Mouse (Mus musculus): ENCODE results near the gene Trp53i11. TPM values are rescaled to one million over a fixed set of nuclear protein-coding genes. Genes with fewer than 3 reads are reported as not detected.

The Trp53i11 gene
- polyA plus RNA-seq, 1 experiment, result 31.2 TPM

DNA sequence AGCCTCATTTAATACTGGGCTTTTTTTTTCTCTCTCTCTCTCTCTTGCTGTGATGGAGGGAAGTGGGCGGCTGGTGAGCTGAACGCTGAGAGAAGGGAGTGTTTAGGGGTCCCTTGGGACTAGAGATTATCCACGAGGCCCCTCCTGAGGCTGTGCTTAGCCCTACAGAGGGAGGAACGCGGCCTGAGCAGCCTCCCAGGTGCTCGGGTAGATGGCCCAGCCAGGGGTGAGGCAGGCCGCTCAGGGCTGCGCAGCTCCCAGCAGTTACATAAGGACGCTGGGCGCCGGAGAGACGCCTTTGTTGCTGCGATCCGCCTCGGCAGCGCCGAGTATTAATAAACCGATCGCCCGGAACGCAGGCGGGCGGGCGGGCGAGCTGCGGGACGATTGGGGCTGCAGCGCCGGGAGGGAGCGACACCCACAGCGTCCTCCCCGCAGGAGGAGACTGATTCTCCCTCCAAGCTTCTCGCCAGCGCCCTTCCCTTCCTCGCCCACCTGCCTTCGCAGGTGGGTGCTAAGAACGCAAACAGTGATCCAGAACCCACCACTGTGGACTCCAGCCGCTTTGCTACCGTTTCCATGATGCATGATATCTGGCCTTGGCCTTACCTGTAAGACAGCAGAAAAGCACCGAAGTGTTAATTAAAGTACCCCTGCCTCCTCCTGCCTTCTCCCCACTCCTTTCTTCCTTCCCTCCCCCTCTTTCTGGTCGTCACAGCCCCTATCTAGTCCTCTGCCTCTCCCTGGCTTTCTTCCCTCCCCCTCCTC, 7.1 kb upstream of the Trp53i11 start:
- Histone ChIP-seq H3K4me3 (ENCODE audit: low read depth, low read length) (peak overlapping the region; percentile 61), H3K4me1 (ENCODE audit: control insufficient read depth, insufficient read depth, low read length) (peaks cover 6% of the 10 kb centered on the region), H3K36me3 (ENCODE audit: control insufficient read depth, insufficient read depth, low read length, poor library complexity, severe bottlenecking) (no peaks in the 10 kb centered on the region), H3K9me3 (replicated peaks; ENCODE audit: control insufficient read depth, insufficient read depth, low read length, poor library complexity, severe bottlenecking) (no peaks in the 10 kb centered on the region), H3K27me3 (ENCODE audit: control insufficient read depth, insufficient read depth, low read length, poor library complexity, severe bottlenecking) (no peaks in the 10 kb centered on the region), H3K27ac (ENCODE audit: insufficient read depth, low read length) (peak overlapping the region; percentile 46), H3K9ac (ENCODE audit: low read depth, poor library complexity, severe bottlenecking) (peak overlapping the region; percentile 50)
- TF ChIP-seq CTCF (IDR thresholded peaks at IDR 0.05; ENCODE audit: low read depth, low read length) (no peak), POLR2A (IDR thresholded peaks at IDR 0.05; ENCODE audit: insufficient read depth, low read length) (no peak), EP300 (IDR thresholded peaks at IDR 0.05; ENCODE audit: insufficient read depth, low read depth, low read length) (no peak)

DNA sequence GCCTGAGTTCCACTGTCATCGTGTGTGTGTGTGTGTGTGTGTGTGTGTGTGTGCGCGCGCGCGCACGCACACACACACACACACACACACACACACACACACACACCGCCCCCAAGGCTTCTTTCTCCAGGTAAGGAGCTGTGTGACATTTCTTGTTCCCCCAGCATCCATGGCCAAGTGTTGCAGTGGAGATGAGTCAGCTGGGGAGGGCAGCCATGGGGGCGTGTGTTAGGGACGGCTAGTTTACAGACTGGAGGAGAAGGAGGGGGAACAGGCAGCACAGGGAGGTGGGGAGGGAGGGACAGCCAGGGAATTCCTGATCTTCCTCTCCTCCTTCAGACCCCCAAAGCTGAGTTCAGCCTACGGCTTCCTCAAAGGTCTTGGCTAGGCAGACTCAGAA, 4.5 kb upstream of the Trp53i11 start:
- TF ChIP-seq POLR2A (IDR thresholded peaks at IDR 0.05; ENCODE audit: insufficient read depth, low read length) (no peak), EP300 (IDR thresholded peaks at IDR 0.05; ENCODE audit: insufficient read depth, low read depth, low read length) (no peak), CTCF (IDR thresholded peaks at IDR 0.05; ENCODE audit: low read depth, low read length) (no peak)
- H3K4me3 ChIP-seq (ENCODE audit: low read depth, low read length), result no peak overlapping the region
- H3K27ac ChIP-seq (ENCODE audit: insufficient read depth, low read length), result no peak overlapping the region
- no peaks in the 10 kb centered on the region for H3K36me3 ChIP-seq (ENCODE audit: control insufficient read depth, insufficient read depth, low read length, poor library complexity, severe bottlenecking)
- H3K9me3 ChIP-seq (replicated peaks; ENCODE audit: control insufficient read depth, insufficient read depth, low read length, poor library complexity, severe bottlenecking), result no peaks in the 10 kb centered on the region
- H3K27me3 ChIP-seq (ENCODE audit: control insufficient read depth, insufficient read depth, low read length, poor library complexity, severe bottlenecking), result no peaks in the 10 kb centered on the region
- peaks cover 4% of the 10 kb centered on the region for H3K4me1 ChIP-seq (ENCODE audit: control insufficient read depth, insufficient read depth, low read length)
- H3K9ac ChIP-seq (ENCODE audit: low read depth, poor library complexity, severe bottlenecking), result no peak overlapping the region

DNA sequence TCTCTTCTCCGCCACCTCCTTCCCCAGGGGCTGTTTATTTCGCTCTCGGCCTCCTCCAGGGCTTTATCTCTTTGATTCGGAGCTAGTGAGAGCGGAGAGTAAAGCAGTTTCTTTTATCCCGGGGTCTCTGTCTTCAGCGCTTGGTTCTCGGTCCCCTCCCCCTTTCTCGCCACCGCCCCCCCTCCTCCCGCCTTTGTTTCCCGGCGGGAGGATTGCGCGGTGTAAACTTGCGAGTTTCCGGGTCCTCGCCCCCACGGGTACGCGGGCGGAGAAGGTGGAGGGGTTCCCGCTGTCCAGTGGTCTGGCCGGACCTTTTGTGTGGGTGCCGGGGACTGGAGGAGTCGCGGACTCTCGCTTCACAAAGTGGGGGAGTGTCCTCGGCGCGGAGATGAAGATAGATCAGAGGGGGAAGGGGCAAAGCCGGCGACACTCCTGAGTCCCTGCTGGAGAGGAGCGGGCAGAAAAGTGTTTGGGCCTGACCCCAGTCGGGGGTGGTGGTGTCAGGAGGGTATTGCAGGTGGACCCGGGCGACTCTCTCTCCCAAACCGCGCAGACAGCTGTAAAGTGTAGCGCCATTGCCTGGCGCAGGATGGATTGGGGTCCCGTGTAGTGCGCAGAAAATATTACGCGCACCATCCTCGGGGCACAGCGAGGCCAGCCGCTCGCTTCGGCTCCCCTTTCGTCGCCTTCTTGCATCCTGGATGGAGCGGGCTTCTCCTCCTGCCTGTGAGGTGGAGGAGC, 842 bp downstream of the Trp53i11 start:
- TF ChIP-seq EP300 (IDR thresholded peaks at IDR 0.05; ENCODE audit: insufficient read depth, low read depth, low read length) (no peak), CTCF (IDR thresholded peaks at IDR 0.05; ENCODE audit: low read depth, low read length) (no peak), POLR2A (IDR thresholded peaks at IDR 0.05; ENCODE audit: insufficient read depth, low read length) (no peak)
- Histone ChIP-seq H3K36me3 (ENCODE audit: control insufficient read depth, insufficient read depth, low read length, poor library complexity, severe bottlenecking) (no peaks in the 10 kb centered on the region), H3K9me3 (replicated peaks; ENCODE audit: control insufficient read depth, insufficient read depth, low read length, poor library complexity, severe bottlenecking) (no peaks in the 10 kb centered on the region), H3K4me1 (ENCODE audit: control insufficient read depth, insufficient read depth, low read length) (peaks cover 26% of the 10 kb centered on the region), H3K4me3 (ENCODE audit: low read depth, low read length) (peak overlapping the region; percentile 79), H3K9ac (ENCODE audit: low read depth, poor library complexity, severe bottlenecking) (peak overlapping the region; percentile 76), H3K27me3 (ENCODE audit: control insufficient read depth, insufficient read depth, low read length, poor library complexity, severe bottlenecking) (no peaks in the 10 kb centered on the region), H3K27ac (ENCODE audit: insufficient read depth, low read length) (no peak overlapping the region)

DNA sequence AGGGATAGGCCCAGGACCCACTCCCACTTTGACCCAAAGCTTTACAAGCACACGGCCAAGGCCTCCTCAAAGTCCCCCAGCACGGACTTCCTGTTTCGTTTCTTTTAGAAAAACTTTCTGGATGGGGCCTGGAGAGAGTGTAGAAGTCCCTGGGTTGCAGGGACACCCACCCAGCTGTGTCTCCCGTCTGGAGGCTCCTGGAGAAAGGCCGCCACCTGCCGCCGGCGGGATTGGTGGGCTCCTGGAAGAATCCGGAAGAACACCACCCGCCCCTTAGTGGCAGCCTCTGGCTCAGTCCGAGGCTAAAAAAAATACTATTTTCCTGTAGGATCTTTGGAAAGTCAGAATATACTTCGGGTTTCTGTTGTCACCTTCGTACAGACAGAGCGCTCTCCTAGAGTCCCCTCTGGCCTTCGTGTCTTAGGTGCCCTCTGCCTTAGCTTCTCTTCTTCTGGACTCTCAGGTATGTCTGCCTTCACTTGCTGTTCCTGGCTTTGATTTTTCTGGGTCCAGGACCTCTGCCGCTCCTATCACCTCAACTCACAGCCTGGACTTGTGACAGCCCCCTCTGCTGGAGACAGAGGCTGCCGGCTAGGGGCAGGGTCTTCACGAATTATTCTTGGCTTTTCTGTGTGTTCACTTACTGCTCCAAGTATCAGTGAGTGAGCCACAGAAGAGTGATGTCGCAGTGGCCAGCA, 1.6 kb downstream of the Trp53i11 start:
- peaks cover 28% of the 10 kb centered on the region for H3K4me1 ChIP-seq (ENCODE audit: control insufficient read depth, insufficient read depth, low read length)
- peak overlapping the region; percentile 76 for H3K9ac ChIP-seq (ENCODE audit: low read depth, poor library complexity, severe bottlenecking)
- H3K36me3 ChIP-seq (ENCODE audit: control insufficient read depth, insufficient read depth, low read length, poor library complexity, severe bottlenecking), result no peaks in the 10 kb centered on the region
- no peaks in the 10 kb centered on the region for H3K9me3 ChIP-seq (replicated peaks; ENCODE audit: control insufficient read depth, insufficient read depth, low read length, poor library complexity, severe bottlenecking)
- TF ChIP-seq CTCF (IDR thresholded peaks at IDR 0.05; ENCODE audit: low read depth, low read length), result peak; percentile 51
- TF ChIP-seq POLR2A (IDR thresholded peaks at IDR 0.05; ENCODE audit: insufficient read depth, low read length), result no peak
- no peak overlapping the region for H3K27ac ChIP-seq (ENCODE audit: insufficient read depth, low read length)
- H3K4me3 ChIP-seq (ENCODE audit: low read depth, low read length), result peak overlapping the region; percentile 79
- H3K27me3 ChIP-seq (ENCODE audit: control insufficient read depth, insufficient read depth, low read length, poor library complexity, severe bottlenecking), result no peaks in the 10 kb centered on the region

DNA sequence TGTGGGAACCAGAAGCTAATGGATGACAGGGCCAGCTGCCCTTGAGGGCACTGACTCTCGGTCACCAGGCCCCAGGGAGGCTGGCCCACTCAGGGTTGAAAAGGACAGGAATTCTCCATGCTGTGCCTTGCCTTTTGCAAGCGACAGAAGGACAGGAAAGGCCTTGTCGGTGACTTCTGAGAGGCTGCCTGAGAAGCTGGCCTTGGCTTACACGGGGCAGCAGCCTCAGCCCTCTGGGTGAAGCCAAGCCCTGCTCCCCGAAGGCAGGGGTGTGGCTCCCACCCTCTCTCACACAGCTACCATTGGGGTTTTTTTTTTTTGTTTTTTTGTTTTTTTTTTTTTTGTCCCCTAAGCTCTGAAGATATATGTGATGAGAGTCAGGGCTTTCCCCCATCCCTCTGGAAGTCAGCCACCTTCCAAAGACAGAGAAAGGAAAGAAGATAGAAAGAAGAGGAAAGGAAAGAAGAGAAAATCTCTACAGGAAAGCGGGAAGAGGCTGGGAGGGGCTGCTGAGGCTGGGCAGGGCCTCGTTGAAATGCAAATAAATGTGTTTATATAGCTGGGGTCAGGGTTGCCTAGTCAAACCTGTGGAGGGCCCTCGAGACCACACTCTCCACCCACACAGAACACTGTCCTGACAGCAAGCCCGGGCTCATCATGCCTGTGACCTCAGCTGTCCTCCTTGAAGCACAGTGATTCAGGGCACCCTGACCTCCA, 3.6 kb downstream of the Trp53i11 start:
- Histone ChIP-seq H3K27ac (ENCODE audit: insufficient read depth, low read length) (peak overlapping the region; percentile 56), H3K4me3 (ENCODE audit: low read depth, low read length) (no peak overlapping the region), H3K27me3 (ENCODE audit: control insufficient read depth, insufficient read depth, low read length, poor library complexity, severe bottlenecking) (no peaks in the 10 kb centered on the region), H3K9me3 (replicated peaks; ENCODE audit: control insufficient read depth, insufficient read depth, low read length, poor library complexity, severe bottlenecking) (no peaks in the 10 kb centered on the region), H3K36me3 (ENCODE audit: control insufficient read depth, insufficient read depth, low read length, poor library complexity, severe bottlenecking) (no peaks in the 10 kb centered on the region), H3K4me1 (ENCODE audit: control insufficient read depth, insufficient read depth, low read length) (peaks cover 25% of the 10 kb centered on the region), H3K9ac (ENCODE audit: low read depth, poor library complexity, severe bottlenecking) (no peak overlapping the region)
- TF ChIP-seq CTCF (IDR thresholded peaks at IDR 0.05; ENCODE audit: low read depth, low read length) (no peak), POLR2A (IDR thresholded peaks at IDR 0.05; ENCODE audit: insufficient read depth, low read length) (no peak), EP300 (IDR thresholded peaks at IDR 0.05; ENCODE audit: insufficient read depth, low read depth, low read length) (peak; percentile 84)
